Mouse (Mus musculus) ES-E14 (cell line): ENCODE results near the gene Kcna10.

Experiments used
- HCFC1 ChIP-seq: IDR thresholded peaks from 2 replicates; pipeline ENCODE4 v1.6.1; 2012; ENCODE audit warnings: low read length, inconsistent platforms, borderline replicate concordance; ENCODE audit not compliant: insufficient read depth
- MAFK ChIP-seq: IDR thresholded peaks from 2 replicates; pipeline ENCODE4 v1.6.1; 2014; ENCODE audit warnings: mild to moderate bottlenecking, low read depth, low read length, inconsistent platforms; ENCODE audit not compliant: insufficient read depth
- ZC3H11A ChIP-seq: IDR thresholded peaks from 2 replicates; pipeline ENCODE4 v1.6.1; 2012; ENCODE audit warnings: low read depth, mild to moderate bottlenecking, inconsistent platforms, low read length, borderline replicate concordance
- ZNF384 ChIP-seq: IDR thresholded peaks from 2 replicates; pipeline ENCODE4 v1.6.1; 2012; ENCODE audit warnings: low read depth, low read length, inconsistent platforms

DNA sequence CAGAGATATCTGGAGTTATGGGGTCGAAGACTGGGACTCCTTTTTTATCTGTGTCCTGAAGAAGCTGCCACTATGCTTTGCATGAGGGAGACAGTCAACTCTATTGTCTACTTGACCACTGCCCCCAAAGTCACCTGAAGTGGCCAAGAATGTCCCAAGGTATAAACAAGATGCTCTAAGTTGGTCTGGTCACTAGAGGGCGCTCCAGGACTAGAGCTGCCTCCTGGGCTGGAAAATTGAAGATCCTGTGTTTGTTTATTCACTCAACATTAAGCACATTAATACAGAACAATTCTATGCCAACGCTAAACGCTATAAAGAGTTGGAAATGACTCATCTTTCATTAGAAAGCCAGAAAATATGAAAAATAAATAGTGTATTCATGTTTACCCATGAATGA lies 23.1 kb downstream of the Kcna10 start:
- TF ChIP-seq ZC3H11A (no peak), MAFK (no peak), ZNF384 (no peak), HCFC1 (no peak)
